Mouse (Mus musculus) midbrain, embryonic 10.5 days (tissue): ENCODE results near the gene Map3k14. TPM values are rescaled to one million over a fixed set of nuclear protein-coding genes. Genes with fewer than 3 reads are reported as not detected.

Experiments used
- DNase-seq: peaks from one replicate; pipeline ENCODE4 v3.0.0-alpha.2; 2017; ENCODE audit warnings: low spot score
- H3K27ac ChIP-seq: fragments of 300-500 bp; sonication (generic); replicated peaks from 2 replicates; pipeline ENCODE4 v1.5.1; 2016; ENCODE audit warnings: mild to moderate bottlenecking
- H3K27me3 ChIP-seq: fragments of 300-500 bp; sonication (generic); 2 replicates; pipeline ENCODE4 v1.6.1; 2016; ENCODE audit warnings: low read depth, mild to moderate bottlenecking; ENCODE audit not compliant: poor library complexity, severe bottlenecking
- H3K36me3 ChIP-seq: fragments of 300-500 bp; sonication (generic); 2 replicates; pipeline ENCODE4 v1.6.1; 2016; ENCODE audit warnings: mild to moderate bottlenecking, moderate library complexity
- H3K4me1 ChIP-seq: fragments of 300-500 bp; sonication (generic); 2 replicates; pipeline ENCODE4 v1.6.1; 2016
- H3K4me3 ChIP-seq: fragments of 300-500 bp; sonication (generic); 2 replicates; pipeline ENCODE4 v1.5.1; 2016; ENCODE audit warnings: mild to moderate bottlenecking, moderate library complexity
- H3K9me3 ChIP-seq: fragments of 300-500 bp; sonication (generic); replicated peaks from 2 replicates; pipeline ENCODE4 v1.6.1; 2016; ENCODE audit warnings: mild to moderate bottlenecking
- WGBS: fragments of 180-500 bp; shearing (Covaris S2); methylation state at CpG from one replicate; pipeline ENCODE4 v1.1.7; 2016; 5-methylcytosine and 5-hydroxymethylcytosine counted together
- polyA plus RNA-seq: library from polyadenylated mRNA; unstranded; fragments of >200 nt; fragmentation: Nextera tagmentation; extraction: Ambion mirVana; gene quantifications from 2 replicates; pipeline ENCODE4 v1.2.1, GENCODE M21; 2016

Map3k14 gene
- polyA plus RNA-seq, result 4.4 and 5.4 TPM in 2 replicates

DNA sequence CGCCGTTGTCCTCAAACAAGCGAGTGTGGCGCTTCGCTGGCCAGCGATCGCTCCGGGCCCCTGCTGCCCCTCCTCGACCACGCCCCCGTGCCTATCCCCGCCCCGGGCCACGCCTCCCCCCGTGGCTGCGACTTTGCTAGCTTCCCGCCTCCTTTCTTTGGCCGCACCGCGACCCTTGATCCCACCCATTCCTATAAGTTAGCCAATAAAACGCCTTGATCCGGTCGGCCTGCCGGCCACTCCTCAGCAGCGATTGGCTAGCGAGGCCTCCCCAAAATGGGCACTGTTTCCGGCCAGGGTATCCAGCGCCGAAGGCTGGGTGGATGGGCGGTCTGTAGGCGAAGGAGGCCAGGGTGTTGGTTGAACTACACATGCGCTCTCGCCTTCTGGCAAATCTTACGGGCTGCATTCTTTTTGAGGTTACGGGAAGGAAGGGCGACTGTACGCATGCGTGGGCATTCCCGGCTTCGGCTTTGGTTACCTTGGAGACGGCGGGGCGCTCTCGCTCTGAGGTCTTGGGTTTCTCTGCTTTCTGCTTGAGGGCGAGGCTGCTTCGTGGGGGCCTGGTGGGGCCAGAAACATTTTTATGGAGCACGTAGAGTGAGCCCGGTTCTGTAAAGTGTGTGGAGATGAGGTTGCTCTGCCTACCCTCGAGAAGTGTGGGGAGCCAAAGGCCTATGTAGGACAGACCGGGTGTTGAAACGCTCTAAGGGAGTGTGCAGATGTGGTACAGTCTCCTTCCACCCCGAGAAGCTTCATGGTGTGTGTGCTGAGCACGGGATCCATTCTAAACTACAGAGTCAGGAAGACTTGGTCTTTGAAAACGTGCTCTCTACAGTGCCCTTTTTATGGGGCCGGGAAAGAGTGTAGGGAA lies at the start of gene Map3k14:
Gene Map3k14 (minus strand): TSS at position 127 of the 874 bp plus-strand sequence.
- H3K9me3 ChIP-seq, result no peaks in the 10 kb centered on the region
- DNase-seq, result peak; percentile 100
- H3K4me1 ChIP-seq, result peaks cover 75% of the 10 kb centered on the region
- 1% methylated on average over 55 of the region's 55 CpGs for WGBS
- no peaks in the 10 kb centered on the region for H3K36me3 ChIP-seq
- peak within 1 kb of the TSS; percentile 92 for H3K27ac ChIP-seq
- no peaks in the 10 kb centered on the region for H3K27me3 ChIP-seq
- peak within 1 kb of the TSS; percentile 67 for H3K4me3 ChIP-seq

DNA sequence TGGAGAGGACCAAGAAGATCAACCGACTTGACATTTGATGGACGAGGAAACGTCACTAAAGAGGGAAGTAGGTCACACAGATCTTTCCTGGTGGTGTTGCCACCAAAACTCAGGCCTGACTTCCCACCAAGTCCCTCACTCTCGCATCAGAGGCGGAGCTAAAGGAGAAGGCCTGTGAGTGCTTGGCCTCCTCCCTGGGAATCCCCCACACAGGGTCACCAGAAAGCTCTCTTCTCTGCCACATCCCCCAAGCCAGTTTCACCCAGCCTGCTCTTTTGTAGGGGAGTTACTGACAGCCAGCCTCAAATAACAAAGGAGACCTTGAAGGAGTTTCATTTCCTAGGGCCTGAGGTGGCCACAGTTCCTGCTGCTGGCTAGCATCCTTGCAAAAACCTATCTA lies 48.1 kb upstream of the Map3k14 start:
- no peak for DNase-seq
- WGBS, result 83% methylated on average over 5 of the region's 5 CpGs
- Histone ChIP-seq H3K4me1 (peaks cover 22% of the 10 kb centered on the region), H3K9me3 (no peaks in the 10 kb centered on the region), H3K4me3 (no peak overlapping the region), H3K27ac (no peak overlapping the region), H3K36me3 (no peaks in the 10 kb centered on the region), H3K27me3 (peaks cover 28% of the 10 kb centered on the region)

DNA sequence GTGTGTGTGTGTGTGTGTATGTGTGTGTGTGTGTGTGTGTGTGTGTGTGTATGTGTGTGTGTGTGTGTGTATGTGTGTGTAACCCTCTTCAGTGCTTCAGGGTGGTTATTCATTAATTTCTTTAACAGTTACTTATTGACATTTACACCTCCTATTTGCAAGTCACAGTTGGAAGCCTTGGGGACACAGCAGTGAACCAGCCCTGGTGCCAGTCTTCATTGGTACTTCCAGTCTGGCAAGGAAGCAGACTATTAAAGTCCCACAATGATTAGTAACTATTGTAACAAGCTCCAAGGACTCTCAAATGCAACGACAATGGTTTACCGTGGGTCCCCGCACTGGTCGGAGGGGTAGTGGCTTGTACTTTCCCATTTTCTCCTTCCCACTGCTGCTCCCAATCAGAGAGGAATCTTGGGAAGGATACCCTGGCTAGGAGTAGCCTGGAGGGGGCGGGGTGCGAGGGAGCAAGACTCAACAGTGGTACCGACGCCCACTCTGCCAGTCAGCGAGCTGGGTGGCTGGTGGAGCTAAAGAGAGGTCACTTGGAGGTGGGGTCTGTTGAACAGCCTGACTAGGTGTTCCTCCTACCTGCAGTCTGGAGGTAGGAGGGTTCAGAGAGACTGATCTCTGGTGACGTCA lies 47.6 kb upstream of the Map3k14 start:
- H3K27ac ChIP-seq, result no peak overlapping the region
- peaks cover 28% of the 10 kb centered on the region for H3K27me3 ChIP-seq
- no peaks in the 10 kb centered on the region for H3K9me3 ChIP-seq
- no peaks in the 10 kb centered on the region for H3K36me3 ChIP-seq
- peaks cover 22% of the 10 kb centered on the region for H3K4me1 ChIP-seq
- DNase-seq, result no peak
- WGBS, result 80% methylated on average over 10 of the region's 10 CpGs
- H3K4me3 ChIP-seq, result no peak overlapping the region

DNA sequence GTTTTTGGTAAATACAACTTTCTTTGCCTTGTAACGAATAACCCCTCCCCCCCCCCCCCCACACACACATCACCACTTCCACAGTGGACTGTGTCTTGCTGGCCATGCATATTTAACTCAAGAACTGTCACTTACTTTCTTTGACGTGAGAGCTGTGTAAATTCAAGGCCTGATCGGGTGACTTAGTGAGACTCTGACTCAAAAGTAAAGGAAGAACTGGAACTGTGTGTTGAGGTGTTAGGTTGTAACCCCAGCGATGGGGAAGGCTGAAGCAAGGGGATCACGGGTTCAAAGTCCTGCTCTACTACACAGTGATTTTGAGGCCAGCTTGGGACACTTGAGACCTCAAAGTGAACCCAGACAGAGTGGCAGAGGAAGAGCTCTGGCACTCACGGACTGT lies 46.3 kb upstream of the Map3k14 start:
- Histone ChIP-seq H3K36me3 (no peaks in the 10 kb centered on the region), H3K4me3 (no peak overlapping the region), H3K27ac (no peak overlapping the region), H3K4me1 (peaks cover 19% of the 10 kb centered on the region), H3K27me3 (peaks cover 28% of the 10 kb centered on the region), H3K9me3 (no peaks in the 10 kb centered on the region)
- 81% methylated on average over 6 of the region's 6 CpGs for WGBS
- no peak for DNase-seq

DNA sequence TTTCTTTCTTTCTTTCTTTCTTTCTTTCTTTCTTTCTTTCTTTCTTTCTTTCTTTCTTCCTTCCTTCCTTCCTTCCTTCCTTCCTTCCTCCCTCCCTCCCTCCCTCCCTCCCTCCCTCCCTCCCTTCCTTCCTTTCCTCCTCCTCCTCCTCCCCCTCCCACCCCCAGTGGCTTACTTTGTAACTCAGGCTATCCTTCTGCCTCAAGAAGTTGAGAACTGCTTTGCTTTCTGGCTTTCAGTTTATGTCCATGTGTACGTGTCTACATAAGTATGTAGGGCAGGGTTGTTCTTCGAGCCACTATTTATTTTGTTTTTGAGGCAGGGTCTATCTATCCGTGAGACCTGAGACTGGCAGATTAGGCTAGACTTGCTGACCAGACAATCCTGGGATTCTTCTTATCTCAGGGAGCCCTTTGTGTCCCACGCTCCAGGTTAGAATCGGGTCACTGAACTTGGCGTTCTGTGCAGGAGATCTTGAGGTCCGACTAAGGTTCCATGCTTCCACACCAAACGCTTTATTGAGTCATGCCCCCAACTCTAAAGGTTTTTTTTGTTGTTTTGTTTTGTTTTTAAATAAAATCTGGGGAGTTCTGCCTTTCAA lies 45.5 kb upstream of the Map3k14 start:
- DNase-seq, result no peak
- H3K36me3 ChIP-seq, result no peaks in the 10 kb centered on the region
- no peaks in the 10 kb centered on the region for H3K9me3 ChIP-seq
- H3K27me3 ChIP-seq, result peaks cover 28% of the 10 kb centered on the region
- 47% methylated on average over 8 of the region's 8 CpGs for WGBS
- no peak overlapping the region for H3K27ac ChIP-seq
- no peak overlapping the region for H3K4me3 ChIP-seq
- peaks cover 19% of the 10 kb centered on the region for H3K4me1 ChIP-seq

DNA sequence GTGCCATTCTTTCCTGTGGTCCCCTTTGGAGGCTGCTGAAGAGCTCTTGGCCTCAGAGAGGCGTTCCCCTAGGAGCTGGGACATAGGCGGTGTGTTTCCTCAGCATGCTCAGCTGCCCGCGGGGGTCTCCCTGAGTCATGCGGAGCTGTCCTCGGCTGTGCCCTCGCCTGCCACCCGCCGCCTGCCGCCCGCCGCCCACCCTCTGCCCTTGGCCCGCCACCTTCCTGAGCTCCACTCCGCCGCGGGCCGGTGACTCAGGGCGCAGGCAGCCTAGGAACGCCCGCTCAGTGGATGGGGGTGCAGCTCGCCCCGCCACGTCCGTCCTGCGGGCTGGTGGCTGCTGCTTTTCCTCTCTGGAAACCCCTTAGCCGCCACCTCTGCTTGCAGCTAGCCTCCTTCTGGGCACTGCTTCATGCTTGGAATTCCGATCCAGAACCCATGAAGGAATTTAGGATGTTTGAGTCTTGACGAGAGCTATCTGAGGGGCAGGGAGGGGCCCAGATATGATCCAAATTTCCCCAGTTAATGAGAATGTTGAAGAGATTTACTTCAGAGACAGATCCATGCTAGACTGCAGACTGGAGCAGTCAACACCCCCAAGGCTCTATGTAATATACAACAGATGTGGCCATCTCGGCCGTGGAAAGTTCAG lies 44.8 kb upstream of the Map3k14 start:
- WGBS, result 7% methylated on average over 30 of the region's 30 CpGs
- Histone ChIP-seq H3K9me3 (no peaks in the 10 kb centered on the region), H3K36me3 (no peaks in the 10 kb centered on the region), H3K27ac (peak overlapping the region; percentile 80), H3K4me1 (peaks cover 19% of the 10 kb centered on the region), H3K27me3 (peaks cover 28% of the 10 kb centered on the region), H3K4me3 (peak overlapping the region; percentile 55)
- DNase-seq, result peak; percentile 48

DNA sequence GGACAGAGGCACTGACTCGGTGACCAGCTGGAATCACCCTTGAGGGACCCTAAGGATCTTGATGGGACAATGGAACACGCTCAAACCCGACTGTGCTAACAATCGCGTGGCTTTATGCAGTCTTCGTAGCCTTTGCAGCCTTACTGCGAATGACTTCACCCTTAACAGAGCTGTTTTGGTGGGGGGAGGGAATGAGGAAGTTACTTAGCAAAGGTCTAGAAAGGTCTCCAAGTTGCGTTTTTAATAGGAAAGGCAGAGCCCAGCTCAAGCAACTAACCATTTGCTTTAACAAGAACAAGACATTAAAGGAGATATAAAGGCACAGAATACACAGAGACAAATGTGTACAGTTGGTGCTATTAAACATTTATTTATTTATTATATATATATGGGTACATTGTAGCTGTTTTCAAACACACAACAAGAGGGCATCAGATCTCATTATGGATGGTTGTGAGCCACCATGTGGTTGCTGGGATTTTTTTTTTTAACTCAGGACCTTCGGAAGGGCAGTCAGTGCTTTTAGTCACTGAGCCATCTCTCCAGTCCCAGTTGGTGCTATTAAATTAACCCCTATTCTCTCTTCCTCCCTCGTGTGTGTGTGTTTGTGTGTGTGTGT lies 42.8 kb upstream of the Map3k14 start:
- Histone ChIP-seq H3K4me1 (peaks cover 19% of the 10 kb centered on the region), H3K27ac (no peak overlapping the region), H3K27me3 (peaks cover 28% of the 10 kb centered on the region), H3K36me3 (no peaks in the 10 kb centered on the region), H3K9me3 (no peaks in the 10 kb centered on the region), H3K4me3 (no peak overlapping the region)
- DNase-seq, result no peak
- 84% methylated on average over 10 of the region's 10 CpGs for WGBS

DNA sequence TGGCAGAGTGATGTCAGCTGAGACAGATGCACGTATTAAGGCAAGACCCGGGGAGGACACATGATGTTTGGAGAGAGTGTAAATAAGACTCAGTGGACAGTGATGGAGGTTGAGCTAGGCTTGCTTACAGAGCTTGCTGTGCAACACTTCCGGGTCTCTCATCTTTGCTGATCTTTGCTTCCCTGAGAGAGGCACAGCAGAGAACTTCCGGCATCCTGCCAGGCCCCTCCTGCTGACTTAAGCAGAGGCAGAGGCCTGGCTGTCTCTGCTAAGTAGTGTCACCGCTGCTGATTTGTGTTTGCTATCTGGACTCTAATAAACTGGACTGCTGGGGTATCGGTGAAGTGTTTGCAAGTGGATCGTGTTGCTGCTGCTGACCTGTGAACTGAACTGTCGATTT lies 40.6 kb upstream of the Map3k14 start:
- H3K9me3 ChIP-seq, result no peaks in the 10 kb centered on the region
- no peak overlapping the region for H3K27ac ChIP-seq
- H3K27me3 ChIP-seq, result peaks cover 19% of the 10 kb centered on the region
- no peak overlapping the region for H3K4me3 ChIP-seq
- no peak for DNase-seq
- H3K4me1 ChIP-seq, result peaks cover 14% of the 10 kb centered on the region
- H3K36me3 ChIP-seq, result no peaks in the 10 kb centered on the region
- 74% methylated on average over 8 of the region's 8 CpGs for WGBS

DNA sequence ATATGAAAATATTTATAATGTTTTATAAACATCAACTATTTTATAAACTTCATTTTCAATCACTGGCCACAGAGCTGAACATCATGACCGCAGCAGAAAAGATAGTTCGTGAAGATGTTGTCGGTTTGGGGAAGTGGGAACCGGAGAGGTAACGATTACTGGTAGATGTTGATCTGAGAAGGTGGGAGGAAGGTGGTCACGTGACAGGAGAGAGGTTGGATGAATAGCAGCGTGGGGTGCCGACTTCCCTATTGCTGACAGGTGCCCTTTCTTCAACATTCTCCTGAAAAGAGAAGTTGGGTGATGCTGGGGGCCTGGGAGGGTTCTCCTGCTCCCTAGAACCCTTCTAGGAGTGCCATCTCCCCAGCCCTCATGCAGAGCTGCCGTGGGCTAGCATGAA lies 37.3 kb upstream of the Map3k14 start:
- H3K9me3 ChIP-seq, result no peaks in the 10 kb centered on the region; the same call in 1 of the 2 replicates
- no peaks in the 10 kb centered on the region for H3K27me3 ChIP-seq
- H3K27ac ChIP-seq, result no peak overlapping the region
- 90% methylated on average over 9 of the region's 9 CpGs for WGBS
- DNase-seq, result no peak
- no peak overlapping the region for H3K4me3 ChIP-seq
- no peaks in the 10 kb centered on the region for H3K4me1 ChIP-seq
- H3K36me3 ChIP-seq, result no peaks in the 10 kb centered on the region

DNA sequence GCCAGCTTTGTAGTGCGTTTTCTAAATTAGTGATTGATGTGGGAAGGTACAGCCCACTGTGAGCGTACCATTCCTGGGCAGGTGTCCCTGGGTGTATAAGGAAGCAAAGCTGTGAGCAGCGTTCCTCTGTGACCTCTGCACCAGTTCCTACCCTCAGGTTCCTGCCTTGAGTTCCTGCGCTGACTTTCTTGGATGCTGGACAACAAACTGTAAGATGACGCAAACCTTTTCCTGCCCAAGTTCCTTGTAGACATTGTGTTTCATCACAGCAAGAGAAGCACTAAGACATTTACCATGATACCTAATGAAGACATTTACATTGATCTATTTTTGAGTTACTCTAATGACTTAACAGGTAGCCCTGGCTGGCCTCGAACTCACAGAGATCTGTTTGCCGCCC lies 27.5 kb upstream of the Map3k14 start:
- Histone ChIP-seq H3K4me1 (peaks cover 12% of the 10 kb centered on the region), H3K9me3 (no peaks in the 10 kb centered on the region), H3K27me3 (no peaks in the 10 kb centered on the region), H3K27ac (no peak overlapping the region), H3K36me3 (no peaks in the 10 kb centered on the region), H3K4me3 (no peak overlapping the region)
- 92% methylated on average over 7 of the region's 7 CpGs for WGBS
- no peak for DNase-seq

DNA sequence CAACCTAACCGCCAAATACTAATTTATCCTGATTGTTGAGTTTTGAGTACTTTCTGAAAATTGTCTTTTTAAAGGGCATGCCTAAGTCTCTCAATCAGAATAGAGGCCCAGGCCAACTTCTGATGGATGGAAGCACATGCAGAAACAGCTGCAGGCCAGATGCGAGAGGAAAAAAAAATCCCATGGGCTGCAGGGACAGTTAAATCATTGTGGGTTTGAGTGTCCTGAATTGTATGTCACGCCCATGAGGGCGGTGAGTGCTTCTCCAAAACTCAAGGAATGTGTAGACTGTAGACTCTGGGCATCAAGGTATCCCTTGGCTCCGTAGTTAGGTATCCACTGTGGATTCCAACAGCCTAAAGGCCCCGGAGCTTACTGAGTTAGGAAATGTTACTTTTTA lies 26.8 kb upstream of the Map3k14 start:
- Histone ChIP-seq H3K27me3 (no peaks in the 10 kb centered on the region), H3K27ac (no peak overlapping the region), H3K36me3 (no peaks in the 10 kb centered on the region), H3K9me3 (no peaks in the 10 kb centered on the region), H3K4me1 (peaks cover 12% of the 10 kb centered on the region), H3K4me3 (no peak overlapping the region)
- no peak for DNase-seq
- WGBS, result 91% methylated on average over 6 of the region's 6 CpGs

DNA sequence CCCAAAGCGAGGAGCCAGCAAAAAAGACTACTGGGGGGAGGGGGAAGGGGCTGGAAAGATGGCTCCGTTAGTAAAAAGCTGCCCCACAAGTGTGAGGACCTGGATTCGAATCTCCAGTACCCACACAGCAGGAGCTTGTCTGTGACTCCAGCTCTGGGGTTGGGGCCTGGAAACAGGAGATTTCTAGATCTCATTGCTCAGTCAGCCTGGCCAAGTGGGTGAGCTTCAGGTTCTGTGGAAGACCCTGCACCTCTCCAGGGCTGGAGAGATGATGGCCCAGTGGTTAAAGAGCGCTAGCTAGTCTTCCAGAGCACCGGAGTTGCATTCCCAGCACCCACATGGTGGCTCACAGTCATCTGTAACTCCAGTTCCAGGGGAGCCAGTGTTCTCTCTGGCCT lies 25.6 kb upstream of the Map3k14 start:
- DNase-seq, result no peak
- Histone ChIP-seq H3K9me3 (no peaks in the 10 kb centered on the region), H3K27me3 (no peaks in the 10 kb centered on the region), H3K27ac (no peak overlapping the region), H3K4me1 (peaks cover 12% of the 10 kb centered on the region), H3K36me3 (no peaks in the 10 kb centered on the region), H3K4me3 (no peak overlapping the region)
- WGBS, result 80% methylated on average over 5 of the region's 5 CpGs
